Mouse (Mus musculus): ENCODE results near the gene Cpa1.
A peak's percentile ranks its signal among the peaks of the same experiment; 100 is the strongest.

Cpa1 gene

DNA sequence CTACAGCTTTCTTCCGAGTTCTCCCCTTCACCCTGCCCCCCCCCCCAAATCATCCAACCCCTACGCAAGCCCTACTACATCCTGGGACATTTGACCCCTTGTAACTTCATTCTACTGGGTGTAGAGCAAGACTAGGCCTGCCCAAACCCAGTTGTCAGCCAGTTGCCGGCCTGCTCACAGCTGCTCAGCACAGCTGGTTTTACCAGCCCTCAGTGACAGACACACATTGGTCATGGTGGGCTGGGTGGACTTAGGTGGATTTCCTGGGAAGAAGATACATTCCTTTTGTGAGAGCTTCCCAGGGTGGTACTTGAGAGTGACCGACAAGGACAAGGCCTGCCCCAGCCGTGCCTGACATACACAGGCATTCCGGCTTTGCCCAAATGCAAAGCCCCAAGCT lies 18.0 kb upstream of the Cpa1 start:
- no peak for DNase-seq (ENCODE audit: low spot score in 2 of 2)

DNA sequence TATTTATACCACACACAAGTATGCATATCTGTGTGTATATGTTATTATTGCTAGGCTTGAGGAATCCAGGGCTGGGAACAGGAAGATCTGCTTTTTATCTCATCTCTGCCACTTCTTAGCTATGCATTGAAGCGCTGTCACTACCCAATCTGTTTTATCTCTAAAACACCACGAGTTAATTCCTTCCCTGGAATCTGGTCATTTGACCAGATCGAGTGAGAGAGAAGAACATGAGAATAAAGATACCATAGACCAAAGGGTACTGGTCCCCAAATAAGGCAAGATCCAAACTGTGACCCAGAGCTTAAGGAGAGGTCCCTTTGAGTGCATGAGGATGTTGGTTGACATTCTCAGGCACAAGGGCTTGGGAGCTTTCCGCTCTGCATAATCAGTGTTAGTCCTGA lies 17.0 kb upstream of the Cpa1 start:
- no peak for DNase-seq (ENCODE audit: low spot score in 2 of 2)

DNA sequence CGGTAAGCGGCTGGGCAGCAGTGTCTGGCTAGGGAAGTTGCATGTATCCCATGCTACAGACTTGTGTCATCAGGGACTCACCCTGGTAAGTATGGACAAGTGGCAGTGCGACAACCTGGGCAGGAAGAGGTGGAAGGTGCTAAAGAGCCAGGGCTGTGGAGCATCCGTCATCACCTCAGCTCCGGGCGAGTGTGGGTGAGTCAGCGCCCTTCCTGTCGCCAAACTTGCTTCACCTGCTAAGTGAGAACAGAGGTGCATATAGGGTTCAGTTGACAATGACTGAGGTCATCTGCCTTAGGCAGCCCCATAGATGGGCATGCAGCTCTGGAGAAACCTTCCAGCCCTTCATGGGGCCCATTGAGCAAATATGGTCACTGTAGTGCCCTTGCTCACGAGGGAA lies 14.3 kb upstream of the Cpa1 start:
- no peak for DNase-seq (ENCODE audit: low spot score in 2 of 2)

DNA sequence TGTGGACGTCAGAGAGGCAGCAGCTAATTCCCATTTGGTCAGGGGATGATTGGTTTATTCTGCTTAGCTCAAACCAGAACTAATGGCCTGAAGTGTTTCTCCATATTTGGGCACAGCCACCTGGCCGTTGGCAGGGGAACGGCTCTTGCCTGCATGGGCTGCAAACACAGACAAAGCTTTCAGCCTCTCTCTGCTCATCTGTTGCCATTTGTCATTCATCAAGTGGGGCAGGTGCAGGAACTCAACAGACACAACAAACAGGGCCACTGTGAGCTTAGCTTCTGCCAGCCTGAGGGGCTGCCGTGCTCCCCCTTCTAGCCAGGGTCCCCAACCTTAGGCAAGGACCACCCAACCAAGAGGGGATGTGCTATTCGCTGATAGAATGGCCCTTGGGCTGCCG lies 10.9 kb upstream of the Cpa1 start:
- peak in 1 of 2 experiments; percentile 20 for DNase-seq (ENCODE audit: low spot score in 2 of 2)

DNA sequence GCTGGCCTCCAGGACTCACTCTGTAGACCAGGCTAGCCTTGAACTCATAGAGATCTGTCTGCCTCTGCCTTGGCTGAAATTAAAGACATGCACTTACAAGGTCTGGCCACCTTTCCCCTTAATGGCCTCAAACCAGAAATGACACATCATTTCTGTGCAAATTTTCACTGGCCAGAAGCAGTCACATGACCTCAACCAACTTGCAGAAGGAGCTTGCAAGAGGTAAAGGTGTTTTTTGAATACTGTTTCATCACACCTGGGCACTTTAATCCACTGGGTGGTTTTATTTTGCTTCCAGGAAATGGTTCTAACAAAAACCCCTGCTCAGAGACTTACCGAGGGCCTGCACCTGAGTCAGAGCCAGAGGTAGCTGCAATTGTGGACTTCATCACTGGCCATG lies 9.0 kb upstream of the Cpa1 start:
- DNase-seq (ENCODE audit: low spot score in 2 of 2): no peak

DNA sequence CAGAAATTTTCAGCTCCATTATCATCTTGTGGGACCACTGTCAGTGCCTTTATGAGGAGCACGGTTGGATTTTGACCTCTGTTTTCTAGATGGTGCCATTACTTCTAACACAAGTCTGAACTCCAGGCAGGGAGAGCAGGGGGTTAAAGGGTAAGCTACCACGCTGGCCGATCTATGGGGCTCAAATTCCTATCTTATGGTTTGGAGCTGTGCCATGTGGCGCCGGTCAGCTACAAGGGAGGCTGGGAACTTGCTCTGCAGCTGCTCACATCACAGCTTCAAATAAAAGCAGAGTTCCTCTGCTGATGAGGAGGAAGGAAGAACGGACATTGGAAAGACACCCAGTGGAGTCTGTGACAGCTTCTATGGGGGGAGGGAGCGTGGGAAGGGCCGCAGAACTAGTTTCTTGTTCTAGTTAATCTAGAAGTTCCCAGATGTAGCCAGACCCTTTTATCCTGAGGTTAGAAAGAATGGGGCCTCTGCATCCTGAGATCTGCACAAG lies 3.6 kb upstream of the Cpa1 start:
- no peak for DNase-seq (ENCODE audit: low spot score in 2 of 2)

DNA sequence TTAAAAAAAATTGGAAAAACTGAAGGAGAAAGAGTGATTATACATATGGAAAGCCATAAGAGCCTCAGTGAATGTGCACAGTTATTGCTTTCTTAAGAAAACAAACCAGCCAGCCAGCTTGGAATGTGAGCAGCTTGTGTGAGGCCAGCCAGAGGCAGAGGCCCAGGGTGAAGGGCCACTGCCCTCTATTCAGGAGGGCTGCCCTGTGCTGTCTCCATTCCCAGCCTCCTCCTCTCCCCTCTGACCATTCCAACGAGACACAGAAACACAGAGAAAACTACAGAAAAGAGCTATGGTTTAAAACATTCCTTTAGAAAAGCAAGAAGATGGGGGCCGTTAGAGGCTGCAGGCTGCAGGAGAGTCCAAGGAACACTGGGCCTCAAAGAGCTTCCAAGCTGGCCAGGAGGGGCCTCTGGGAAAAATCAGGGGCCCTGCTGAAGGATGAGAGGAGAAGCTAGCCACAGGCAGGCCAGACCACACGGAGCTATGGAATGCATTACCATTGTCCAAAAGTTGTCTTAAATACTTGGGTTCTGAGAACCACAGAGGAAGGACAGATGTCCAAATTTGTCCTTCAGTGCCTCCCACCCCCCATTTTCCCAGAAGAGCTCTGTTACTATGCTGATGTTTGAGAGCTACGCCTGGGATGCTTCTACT lies 2.7 kb upstream of the Cpa1 start:
- DNase-seq (ENCODE audit: low spot score in 2 of 2): no peak

DNA sequence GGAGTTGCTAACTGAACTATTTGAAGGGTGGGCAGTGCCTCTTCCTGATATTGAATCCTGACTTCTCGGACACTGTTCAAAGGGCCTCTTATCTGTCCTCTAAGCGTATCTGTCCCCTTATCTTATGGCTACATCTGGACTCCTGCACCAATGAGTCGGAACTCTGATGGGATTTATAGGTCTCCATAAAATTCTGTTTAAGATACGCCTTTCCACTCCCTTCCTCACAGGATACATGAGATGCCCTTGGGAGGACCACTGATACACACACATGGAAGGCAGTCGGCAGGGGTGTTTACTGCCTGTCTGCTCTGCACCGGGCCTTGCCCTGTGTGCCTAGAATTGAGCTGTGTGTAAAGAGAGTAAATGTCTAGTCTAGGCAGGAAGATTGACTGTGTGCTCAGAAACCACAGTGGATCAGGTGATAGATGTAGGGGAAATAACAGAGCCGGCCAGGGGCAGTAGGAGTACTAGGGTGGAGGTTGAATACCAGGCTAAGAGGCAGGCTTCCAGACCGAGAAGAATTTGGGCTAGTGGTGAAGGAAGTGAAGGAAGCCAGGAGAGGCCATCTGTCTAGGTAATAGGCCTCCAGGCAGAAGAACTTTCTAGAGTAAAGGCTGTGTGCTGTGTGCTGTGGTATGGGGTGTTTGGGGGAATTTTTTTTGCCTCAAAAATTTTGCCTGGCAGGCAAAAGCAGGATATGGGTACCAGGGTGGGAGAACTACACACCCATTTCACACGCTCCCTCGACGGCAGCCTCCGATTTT lies 4.9 kb downstream of the Cpa1 start:
- DNase-seq (ENCODE audit: low spot score in 2 of 2): no peak

DNA sequence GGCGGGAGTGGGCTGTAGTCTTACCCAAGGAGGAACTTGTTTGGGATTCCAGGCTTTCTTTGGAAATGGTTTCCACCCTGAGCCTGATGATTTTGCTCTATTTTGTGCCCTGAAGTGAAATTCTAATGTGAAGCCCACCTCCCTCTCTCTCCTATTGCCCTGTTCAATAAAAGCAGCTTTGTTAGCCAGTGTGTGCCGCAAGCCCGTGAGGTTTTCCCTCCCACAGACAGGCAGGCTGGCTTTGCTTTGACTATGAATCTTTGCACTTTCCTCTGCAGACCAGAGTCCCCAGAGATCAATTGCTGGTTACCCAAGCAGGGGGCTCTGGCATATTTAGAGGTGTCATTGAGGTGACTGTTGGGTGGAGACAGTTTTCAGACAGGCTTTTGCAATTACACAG lies 5.4 kb downstream of the Cpa1 start:
- no peak for DNase-seq (ENCODE audit: low spot score in 2 of 2)

DNA sequence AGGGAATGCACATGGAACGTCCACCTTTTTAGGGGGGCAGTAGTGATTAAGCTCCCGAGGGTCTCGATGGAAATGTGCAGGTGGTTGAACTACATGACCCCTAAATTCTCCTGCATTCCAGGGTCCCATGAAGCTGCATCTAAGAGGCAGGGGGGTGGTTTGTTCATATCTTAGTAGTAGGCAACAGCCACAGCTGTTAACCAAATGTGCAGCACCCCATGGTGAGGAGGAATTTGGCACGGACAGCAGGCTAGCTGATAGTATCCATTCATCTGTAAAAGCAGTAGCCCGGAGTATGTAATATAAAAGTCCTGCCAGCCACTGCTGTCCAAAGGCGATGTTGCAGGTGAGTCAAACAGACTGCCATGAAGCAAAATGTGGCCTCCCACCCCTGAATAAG lies 6.4 kb downstream of the Cpa1 start:
- no peak for DNase-seq (ENCODE audit: low spot score in 2 of 2)

DNA sequence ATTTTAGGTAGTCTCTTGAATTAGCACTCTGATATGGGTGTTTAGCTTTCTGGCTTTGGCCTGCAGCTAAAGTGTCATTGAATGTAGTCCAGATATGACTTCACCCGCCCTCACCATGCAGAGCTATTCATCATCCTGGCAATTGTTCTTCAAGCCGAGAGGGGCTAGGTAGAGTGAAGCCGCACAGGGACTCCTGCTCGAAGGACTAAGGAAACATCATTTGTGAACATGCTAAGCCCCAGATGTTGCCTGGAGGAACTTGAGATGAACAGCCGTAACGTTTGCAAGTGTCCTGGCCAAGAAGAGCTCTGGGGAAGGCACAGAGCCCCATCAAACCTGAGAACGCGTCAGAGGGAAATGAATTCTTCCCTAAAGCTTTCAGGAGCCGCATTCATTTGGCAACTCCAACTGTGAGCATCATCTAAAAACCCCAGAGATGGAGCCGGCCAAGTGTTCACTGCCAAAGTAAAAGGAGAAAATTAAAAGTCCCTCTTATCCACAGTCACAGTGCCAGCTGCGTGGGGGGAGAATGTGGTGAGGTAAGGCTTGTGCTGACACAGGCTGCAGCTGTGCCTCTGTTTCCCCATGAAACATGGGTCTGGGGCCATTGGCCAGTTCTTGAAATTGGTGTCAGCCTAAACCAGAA lies 10.8 kb downstream of the Cpa1 start:
- peak; percentile 29 to 38 for DNase-seq (ENCODE audit: low spot score in 2 of 2)

DNA sequence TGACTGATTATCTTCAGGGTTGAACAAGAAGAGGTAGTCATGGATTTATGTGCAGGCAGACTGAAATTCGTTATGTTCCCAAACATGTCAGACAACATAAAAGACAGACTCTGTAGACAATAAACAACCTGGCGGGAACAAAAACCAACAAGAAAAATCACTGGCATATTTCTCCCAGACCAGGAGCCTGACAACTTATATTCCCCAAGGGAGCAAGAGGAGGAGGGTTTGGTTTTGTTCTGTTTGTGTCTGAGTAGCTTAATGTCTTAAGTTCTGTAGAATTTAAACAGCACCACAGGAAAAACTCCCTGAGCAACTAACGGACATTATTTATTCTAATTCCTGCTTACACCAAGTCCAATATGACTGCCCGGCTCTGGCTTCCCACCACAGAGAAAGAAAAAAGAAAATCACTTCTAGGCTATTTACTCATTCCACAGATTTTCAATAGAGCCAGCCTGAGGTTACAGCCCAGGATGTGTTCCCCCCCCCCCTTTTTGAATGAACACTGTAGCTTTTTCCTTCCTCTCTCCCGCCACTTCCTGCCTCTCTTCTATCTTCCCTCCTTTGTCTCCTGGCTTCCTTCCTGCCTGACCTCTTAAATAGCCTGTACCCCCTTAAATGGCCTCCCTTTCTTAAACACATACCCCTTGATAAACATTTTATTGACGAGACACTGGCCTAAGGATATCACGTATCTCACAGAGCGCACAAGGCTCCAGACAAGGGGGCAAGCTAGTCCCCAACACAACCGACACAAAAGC lies 13.6 kb downstream of the Cpa1 start:
- DNase-seq (ENCODE audit: low spot score in 2 of 2): no peak

DNA sequence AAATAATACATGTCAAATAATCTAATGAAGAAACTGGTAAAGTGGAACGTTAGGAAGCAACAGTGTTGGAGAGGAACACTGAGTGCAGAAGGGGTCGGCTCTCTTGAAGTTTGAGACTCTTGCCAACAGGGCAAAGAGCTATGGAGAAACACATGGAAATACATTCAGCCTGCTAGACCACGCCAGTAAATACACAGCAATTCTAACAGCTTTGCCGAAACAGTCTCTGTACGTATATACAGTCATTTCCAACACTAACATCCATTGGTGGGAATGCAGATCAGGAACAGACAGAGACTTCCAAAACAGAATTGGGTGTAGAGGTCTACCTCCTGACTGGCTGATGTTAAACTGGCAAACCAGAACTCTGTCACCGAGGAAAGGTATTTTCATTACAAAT lies 14.5 kb downstream of the Cpa1 start:
- DNase-seq (ENCODE audit: low spot score in 2 of 2): no peak

DNA sequence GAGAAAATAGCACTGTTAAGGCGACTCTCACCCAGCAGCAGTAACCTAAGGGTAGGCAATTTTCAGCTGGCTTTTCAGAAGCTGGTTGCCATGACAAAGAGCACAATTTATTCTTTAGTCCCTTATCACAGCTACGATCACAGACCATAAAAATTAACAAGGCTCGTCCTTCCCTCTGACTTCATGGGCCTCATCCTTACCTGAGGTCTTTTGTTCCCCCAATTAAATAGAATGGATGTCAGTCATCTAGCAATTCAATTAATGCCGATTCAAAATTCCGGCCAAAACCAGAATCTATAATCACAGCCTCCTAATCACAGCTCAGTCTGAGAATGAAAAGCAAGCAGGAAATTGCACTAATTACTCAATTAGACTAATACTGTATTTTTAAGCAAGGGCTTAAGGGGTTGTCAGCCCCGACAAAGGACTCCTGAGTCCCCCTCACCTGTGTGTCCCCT lies 15.4 kb downstream of the Cpa1 start:
- DNase-seq (ENCODE audit: low spot score in 2 of 2): no peak

DNA sequence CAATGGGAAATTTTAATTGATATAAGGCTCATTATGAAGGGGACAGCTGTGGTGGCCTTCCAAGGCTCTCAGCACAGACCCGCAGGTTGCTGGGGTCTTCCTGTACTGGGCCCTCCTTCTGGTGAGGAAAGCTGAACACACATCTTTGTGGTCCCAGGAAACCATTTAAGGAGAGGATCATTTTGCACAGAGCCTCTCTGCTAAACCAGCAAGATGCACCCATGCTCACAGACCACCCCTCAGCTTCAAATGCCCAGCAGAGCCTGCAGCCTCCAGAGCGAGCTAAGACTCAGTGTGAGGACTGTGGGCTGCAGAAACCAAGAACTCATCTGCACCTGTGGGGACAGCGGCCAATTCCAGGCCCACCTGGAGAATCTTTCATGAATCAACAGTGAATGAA lies 15.9 kb downstream of the Cpa1 start:
- no peak for DNase-seq (ENCODE audit: low spot score in 2 of 2)

DNA sequence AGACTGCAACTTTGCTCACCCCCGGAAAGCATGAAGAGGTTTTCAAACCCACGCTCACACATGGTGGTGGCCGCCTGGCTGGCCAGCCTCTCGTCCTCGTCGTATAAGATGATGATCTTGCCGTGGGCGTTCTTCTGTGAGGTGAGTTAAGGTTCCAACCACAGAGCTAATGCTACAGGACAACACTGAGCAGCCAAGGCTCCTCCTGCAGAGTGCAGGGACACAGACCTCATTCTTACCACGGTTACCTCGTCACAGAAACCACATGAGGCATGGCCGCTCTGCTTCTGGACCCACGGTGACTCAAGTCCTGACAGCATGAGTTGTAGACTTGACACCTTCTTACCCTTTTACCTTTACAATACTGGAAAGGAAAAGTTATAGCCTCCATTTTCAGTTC lies 18.3 kb downstream of the Cpa1 start:
- DNase-seq (ENCODE audit: low spot score in 2 of 2): no peak

DNA sequence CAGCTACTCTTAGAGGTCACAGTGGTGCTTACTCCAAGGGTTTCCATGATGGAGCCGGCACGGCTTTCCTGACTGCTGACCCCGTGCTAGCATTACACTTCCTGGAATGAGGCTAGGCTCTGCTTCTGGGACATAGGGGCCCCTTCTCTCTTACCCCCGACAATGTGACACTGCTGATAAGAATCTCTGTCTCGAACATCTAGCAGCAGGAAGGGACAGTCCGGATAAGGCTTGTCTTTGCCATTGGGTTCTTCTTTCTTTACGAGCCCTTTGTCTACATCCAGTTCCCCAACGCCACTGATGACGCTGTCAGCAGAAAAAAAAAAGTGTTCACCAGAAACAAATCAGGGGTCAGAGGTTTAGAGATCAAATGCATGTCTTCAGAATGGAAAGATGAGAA lies 19.6 kb downstream of the Cpa1 start:
- DNase-seq (ENCODE audit: low spot score in 2 of 2): no peak

DNA sequence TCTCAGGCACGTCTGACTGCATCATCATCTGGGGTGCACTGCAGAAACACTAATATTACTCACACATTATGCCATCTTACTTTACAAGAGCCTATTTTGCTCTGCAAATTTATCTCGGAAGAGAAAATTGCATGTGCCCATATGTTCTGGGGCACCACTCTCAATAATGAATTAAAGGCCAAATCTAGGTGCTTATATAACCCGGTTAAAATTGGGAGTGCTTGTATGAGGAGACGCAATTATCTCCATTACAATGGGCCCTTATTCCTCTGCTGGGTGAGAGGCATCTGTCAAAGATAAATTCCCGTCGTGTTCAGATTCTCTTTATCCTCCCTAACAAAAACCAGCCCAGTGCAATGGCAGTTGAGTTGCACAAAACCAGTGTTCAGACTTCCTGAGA lies 25.8 kb downstream of the Cpa1 start:
- no peak for DNase-seq (ENCODE audit: low spot score in 2 of 2)

DNA sequence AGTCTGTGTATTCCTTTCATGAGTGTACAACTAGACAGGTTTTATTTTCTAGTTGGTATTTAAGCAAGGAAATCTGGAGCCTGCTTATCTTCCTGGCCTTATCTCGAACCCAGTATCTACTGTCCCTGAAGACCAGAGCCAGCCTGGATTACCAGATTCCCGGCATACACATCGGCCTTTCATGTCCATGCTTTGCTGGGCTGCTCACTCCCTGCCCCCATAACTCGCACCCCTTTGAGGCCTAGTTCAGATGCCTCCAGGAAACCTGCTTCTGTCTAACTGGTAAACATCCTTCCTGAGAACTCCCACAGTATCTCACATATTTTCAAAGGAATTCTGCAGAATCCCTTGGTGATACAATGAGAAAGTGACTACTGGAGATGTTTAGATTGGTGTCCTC lies 26.3 kb downstream of the Cpa1 start:
- DNase-seq (ENCODE audit: low spot score in 2 of 2): no peak

DNA sequence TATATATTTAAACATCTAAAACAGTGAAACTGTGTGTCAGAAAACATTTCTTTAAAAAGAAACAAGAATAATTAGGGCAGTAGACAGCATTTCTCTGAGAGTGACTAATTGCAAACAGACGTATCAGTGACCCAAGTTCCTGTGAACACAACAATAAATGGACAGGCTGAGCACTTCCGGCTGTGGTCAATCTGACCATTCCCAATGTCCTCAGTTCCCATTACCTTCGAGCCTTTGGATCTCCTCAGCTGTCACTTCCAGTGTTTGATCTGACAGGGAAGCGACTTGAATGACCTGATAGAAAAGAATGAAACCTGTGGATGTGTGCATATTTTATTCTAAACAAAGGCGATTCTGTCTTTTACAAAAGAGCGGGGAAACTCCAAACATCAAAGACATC lies 27.0 kb downstream of the Cpa1 start:
- DNase-seq (ENCODE audit: low spot score in 2 of 2): no peak

DNA sequence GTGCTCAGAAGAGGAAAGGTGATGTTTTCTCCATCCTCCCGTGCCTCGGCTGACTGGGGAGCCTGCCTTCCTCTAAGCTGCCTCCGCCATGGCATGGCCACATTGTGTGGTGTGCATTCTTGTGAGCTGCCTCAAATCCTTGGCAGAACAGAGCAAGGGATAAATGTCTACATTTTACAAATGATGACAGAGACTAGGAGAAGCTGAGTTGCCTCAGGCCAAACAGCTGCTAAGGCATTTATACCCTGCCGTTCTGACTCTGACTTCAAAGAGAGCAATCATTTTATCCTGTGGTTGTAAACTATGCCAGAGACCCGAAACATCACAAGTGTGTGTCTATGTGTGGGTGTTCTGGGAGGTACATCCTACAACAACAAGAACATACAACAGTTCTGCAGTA lies 28.6 kb downstream of the Cpa1 start:
- DNase-seq (ENCODE audit: low spot score in 2 of 2): no peak

DNA sequence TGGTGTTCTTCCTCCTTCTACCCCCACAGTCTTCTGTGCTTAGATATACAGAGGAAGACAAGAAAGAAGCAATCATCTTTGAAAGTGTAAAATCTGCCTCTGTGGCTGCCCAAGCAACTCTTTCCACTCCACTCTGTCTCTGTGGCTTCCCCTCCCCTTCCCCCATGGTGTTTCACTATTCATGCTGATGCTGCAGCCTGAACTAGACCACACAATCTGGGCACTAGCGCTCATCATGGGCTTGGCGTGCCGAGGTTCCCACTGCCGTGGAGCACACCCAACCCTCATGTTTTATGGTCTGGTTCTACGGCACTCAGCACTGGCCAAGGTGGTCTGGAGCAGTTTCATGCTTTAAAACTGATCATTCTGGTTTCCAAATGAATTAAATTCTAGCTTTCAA lies 32.7 kb downstream of the Cpa1 start:
- DNase-seq (ENCODE audit: low spot score in 2 of 2): no peak
